Mouse (Mus musculus) liver, embryonic 16.5 days (tissue): ENCODE data around the gene Chka. TPM values are rescaled to one million over a fixed set of nuclear protein-coding genes. Genes with fewer than 3 reads are reported as not detected.
A peak's percentile ranks its signal among the peaks of the same experiment; 100 is the strongest.

Source experiments
- ATAC-seq: fragments of 200-750 bp; cut with Nextera tagmentation; 2 replicates; pipeline ENCODE4 v1.8.0; 2017; ENCODE audit warnings: low read depth, mild to moderate bottlenecking, moderate number of reproducible peaks, moderate library complexity
- H3K27ac ChIP-seq: fragments of 300-500 bp; sonication (generic); 2 replicates; pipeline ENCODE4 v1.5.1; 2014; ENCODE audit warnings: mild to moderate bottlenecking, low read length
- H3K27me3 ChIP-seq: fragments of 300-500 bp; sonication (generic); 2 replicates; pipeline ENCODE4 v1.6.1; 2014; ENCODE audit warnings: low read depth, low read length, mixed read lengths; ENCODE audit not compliant: control insufficient read depth, insufficient read depth
- H3K36me3 ChIP-seq: fragments of 300-500 bp; sonication (generic); 2 replicates; pipeline ENCODE4 v1.6.1; 2014; ENCODE audit warnings: mild to moderate bottlenecking; ENCODE audit not compliant: control insufficient read depth, insufficient read depth
- H3K4me1 ChIP-seq: fragments of 300-500 bp; sonication (generic); 2 replicates; pipeline ENCODE4 v1.6.1; 2014; ENCODE audit warnings: low read depth, low read length, mixed read lengths; ENCODE audit not compliant: control insufficient read depth
- H3K4me2 ChIP-seq: fragments of 300-500 bp; sonication (generic); 2 replicates; pipeline ENCODE4 v1.6.1; 2014; ENCODE audit warnings: low read depth, low read length, mixed read lengths
- H3K4me3 ChIP-seq: fragments of 300-500 bp; sonication (generic); 2 replicates; pipeline ENCODE4 v1.5.1; 2014; ENCODE audit warnings: low read depth, mild to moderate bottlenecking, low read length
- H3K9ac ChIP-seq: fragments of 300-500 bp; sonication (generic); 2 replicates; pipeline ENCODE4 v1.6.1; 2014; ENCODE audit warnings: low read depth, low read length
- H3K9me3 ChIP-seq: fragments of 300-500 bp; sonication (generic); replicated peaks from 2 replicates; pipeline ENCODE4 v1.6.1; 2016; ENCODE audit warnings: low read length; ENCODE audit not compliant: control insufficient read depth
- WGBS: fragments of 180-500 bp; shearing (Covaris S2); extraction: QIAGEN DNeasy Blood & Tissue Kit; methylation state at CpG from one replicate; pipeline ENCODE4 v1.1.7; 2014; ENCODE audit not compliant: insufficient replicate concordance; 5-methylcytosine and 5-hydroxymethylcytosine counted together
- polyA plus RNA-seq: library from polyadenylated mRNA; unstranded; fragments of >200 nt; fragmentation: Nextera tagmentation; extraction: Ambion mirVana; gene quantifications from 2 replicates; pipeline ENCODE4 v1.2.1, GENCODE M21; 2015

Gene Chka
- polyA plus RNA-seq, 1 experiment from 2014 or later = 19.3 TPM

GRCm38 (mm10) chr19:3904363-3904675 lies 52.7 kb downstream of the Chka start:
- peaks cover 25% of the 10 kb centered on the region for H3K4me1 ChIP-seq
- no peak overlapping the region; the same call in 1 of the 2 replicates for H3K4me2 ChIP-seq

GRCm38 (mm10) chr19:3905261-3905969 lies 53.8 kb downstream of the Chka start:
- Histone ChIP-seq H3K9ac (peak overlapping the region; percentile 74), H3K4me1 (peaks cover 25% of the 10 kb centered on the region), H3K4me2 (peak overlapping the region; percentile 89), H3K27ac (peak overlapping the region; percentile 83), H3K9me3 (no peaks in the 10 kb centered on the region), H3K27me3 (no peaks in the 10 kb centered on the region), H3K36me3 (peaks cover 17% of the 10 kb centered on the region), H3K4me3 (peak overlapping the region; percentile 74)
- 10% methylated on average over 6 of the region's 6 CpGs for WGBS
- no peak for ATAC-seq

More at GRCm38 (mm10) chr19:3904363-3904675, 52.7 kb downstream of the Chka start:
- H3K4me3 ChIP-seq = no peak overlapping the region
- 68% methylated on average over 10 of the region's 10 CpGs for WGBS
- no peaks in the 10 kb centered on the region for H3K27me3 ChIP-seq
- no peak for ATAC-seq
- H3K36me3 ChIP-seq = peaks cover 17% of the 10 kb centered on the region
- no peak overlapping the region for H3K27ac ChIP-seq
- no peaks in the 10 kb centered on the region for H3K9me3 ChIP-seq
- no peak overlapping the region for H3K9ac ChIP-seq

- no peak for ATAC-seq
- WGBS = 4% methylated on average over 10 of the region's 10 CpGs
- Histone ChIP-seq H3K9me3 (no peaks in the 10 kb centered on the region), H3K36me3 (peaks cover 17% of the 10 kb centered on the region), H3K27ac (peak overlapping the region; percentile 83), H3K4me2 (peak overlapping the region; percentile 89), H3K4me3 (peak overlapping the region; percentile 74), H3K9ac (peak overlapping the region; percentile 74), H3K4me1 (peaks cover 26% of the 10 kb centered on the region), H3K27me3 (no peaks in the 10 kb centered on the region)
These were observed 54.8 kb downstream of the Chka start for GRCm38 (mm10) chr19:3906326-3906725.

- Histone ChIP-seq H3K27me3 (no peaks in the 10 kb centered on the region), H3K4me3 (peak within 1 kb of the TSS; percentile 74), H3K4me2 (peak within 1 kb of the TSS; percentile 89), H3K27ac (peak within 1 kb of the TSS; percentile 83), H3K4me1 (peaks cover 34% of the 10 kb centered on the region), H3K9ac (peak within 1 kb of the TSS; percentile 74), H3K9me3 (no peaks in the 10 kb centered on the region), H3K36me3 (peaks cover 17% of the 10 kb centered on the region)
- peak; percentile 88 for ATAC-seq
- WGBS = 3% methylated on average over 36 of the region's 36 CpGs
These were observed 55.5 kb downstream of the Chka start, which contains the start of gene Tcirg1 for GRCm38 (mm10) chr19:3906795-3907786. TSS of gene Tcirg1 (minus strand) at chr19:3907133.

GRCm38 (mm10) chr19:3907876-3908660 lies 56.5 kb downstream of the Chka start:
- 56% methylated on average over 8 of the region's 8 CpGs for WGBS
- ATAC-seq = no peak
- no peaks in the 10 kb centered on the region for H3K27me3 ChIP-seq
- no peaks in the 10 kb centered on the region for H3K9me3 ChIP-seq
- peaks cover 13% of the 10 kb centered on the region for H3K36me3 ChIP-seq
- peak overlapping the region; percentile 83 for H3K27ac ChIP-seq
- no peak overlapping the region for H3K9ac ChIP-seq
- H3K4me3 ChIP-seq = peak overlapping the region; percentile 74
- peaks cover 35% of the 10 kb centered on the region for H3K4me1 ChIP-seq
- H3K4me2 ChIP-seq = peak overlapping the region; percentile 89

- Histone ChIP-seq H3K27me3 (no peaks in the 10 kb centered on the region), H3K36me3 (peaks cover 8% of the 10 kb centered on the region), H3K27ac (no peak overlapping the region), H3K4me3 (no peak overlapping the region), H3K4me1 (peaks cover 45% of the 10 kb centered on the region), H3K4me2 (no peak overlapping the region), H3K9me3 (no peaks in the 10 kb centered on the region), H3K9ac (no peak overlapping the region)
- ATAC-seq = no peak
- 63% methylated on average over 5 of the region's 5 CpGs for WGBS
These were observed 58.6 kb downstream of the Chka start for GRCm38 (mm10) chr19:3910206-3910605.

- WGBS = under 1% methylated on average over 43 of the region's 43 CpGs
- peaks cover 8% of the 10 kb centered on the region for H3K36me3 ChIP-seq
- peak within 1 kb of the TSS; percentile 78 for H3K9ac ChIP-seq
These were observed 61.0 kb downstream of the Chka start, which contains the start of gene Ndufs8 for GRCm38 (mm10) chr19:3912337-3913204. TSS of gene Ndufs8 (minus strand) at chr19:3912774.

GRCm38 (mm10) chr19:3913692-3914091 lies 62.1 kb downstream of the Chka start:
- Histone ChIP-seq H3K27ac (peak overlapping the region; percentile 80), H3K4me2 (peak overlapping the region; percentile 90), H3K4me3 (peak overlapping the region; percentile 84), H3K9ac (peak overlapping the region; percentile 62), H3K27me3 (no peaks in the 10 kb centered on the region), H3K4me1 (peaks cover 22% of the 10 kb centered on the region), H3K36me3 (peaks cover 4% of the 10 kb centered on the region), H3K9me3 (no peaks in the 10 kb centered on the region)
- WGBS = 70% methylated on average over 8 of the region's 8 CpGs
- no peak for ATAC-seq

More at GRCm38 (mm10) chr19:3912337-3913204, 61.0 kb downstream of the Chka start, which contains the start of gene Ndufs8:
- Histone ChIP-seq H3K4me3 (peak within 1 kb of the TSS; percentile 84), H3K4me1 (peaks cover 22% of the 10 kb centered on the region), H3K4me2 (peak within 1 kb of the TSS; percentile 90), H3K9me3 (no peaks in the 10 kb centered on the region), H3K27ac (peak within 1 kb of the TSS; percentile 80), H3K27me3 (no peaks in the 10 kb centered on the region)
- ATAC-seq = peak; percentile 95
